Mouse (Mus musculus) telencephalon, adult 2 months (tissue): Measurements from ENCODE around the gene Sec22b.
A peak's percentile ranks its signal among the peaks of the same experiment; 100 is the strongest.

ENCODE experiments used
- DNase-seq: peaks from one replicate; pipeline ENCODE4 v3.0.0-alpha.2; 2011; ENCODE audit warnings: low read depth, low spot score

Sec22b gene

GRCm38 (mm10) chr3:97940511-97941204, 39.7 kb downstream of the Sec22b start:
- DNase-seq = peak; percentile 41

GRCm38 (mm10) chr3:97941440-97942259, 40.7 kb downstream of the Sec22b start:
- DNase-seq = peak; percentile 55

- DNase-seq = no peak
Measured at GRCm38 (mm10) chr3:97942260-97942950, 41.4 kb downstream of the Sec22b start.

- no peak for DNase-seq
Measured at GRCm38 (mm10) chr3:97944462-97944861, 43.5 kb downstream of the Sec22b start.

- DNase-seq = no peak
Measured at GRCm38 (mm10) chr3:97946439-97946838, 45.4 kb downstream of the Sec22b start.

GRCm38 (mm10) chr3:97948518-97948917, 47.5 kb downstream of the Sec22b start:
- no peak for DNase-seq

- no peak for DNase-seq
Measured at GRCm38 (mm10) chr3:97949946-97950345, 49.0 kb downstream of the Sec22b start.

- DNase-seq = no peak
Measured at GRCm38 (mm10) chr3:97951134-97951533, 50.1 kb downstream of the Sec22b start.

GRCm38 (mm10) chr3:97953196-97953595, 52.2 kb downstream of the Sec22b start:
- no peak for DNase-seq

- no peak for DNase-seq
Measured at GRCm38 (mm10) chr3:97956322-97956721, 55.3 kb downstream of the Sec22b start.

- no peak for DNase-seq
Measured at GRCm38 (mm10) chr3:97956926-97957325, 55.9 kb downstream of the Sec22b start.

GRCm38 (mm10) chr3:97960783-97961594, 60.0 kb downstream of the Sec22b start:
- DNase-seq = no peak

GRCm38 (mm10) chr3:97961962-97962361, 61.0 kb downstream of the Sec22b start:
- no peak for DNase-seq

- DNase-seq = no peak
Measured at GRCm38 (mm10) chr3:97964878-97965353, 63.9 kb downstream of the Sec22b start.

- no peak for DNase-seq
Measured at GRCm38 (mm10) chr3:97967627-97968026, 66.6 kb downstream of the Sec22b start.

- DNase-seq = no peak
Measured at GRCm38 (mm10) chr3:97968191-97968590, 67.2 kb downstream of the Sec22b start.

- DNase-seq = no peak
Measured at GRCm38 (mm10) chr3:97969019-97969418, 68.0 kb downstream of the Sec22b start.

GRCm38 (mm10) chr3:97971117-97971516, 70.1 kb downstream of the Sec22b start:
- DNase-seq = no peak

GRCm38 (mm10) chr3:97972200-97972599, 71.2 kb downstream of the Sec22b start:
- no peak for DNase-seq

GRCm38 (mm10) chr3:97972707-97973106, 71.7 kb downstream of the Sec22b start:
- DNase-seq = no peak
